Mouse (Mus musculus): ENCODE data around the gene Mlec. TPM values are rescaled to one million over a fixed set of nuclear protein-coding genes. Genes with fewer than 3 reads are reported as not detected.

Mlec gene
- total and polyA plus RNA-seq, 2 experiments from 2014 or later, result 15.7 to 58.6 TPM

DNA sequence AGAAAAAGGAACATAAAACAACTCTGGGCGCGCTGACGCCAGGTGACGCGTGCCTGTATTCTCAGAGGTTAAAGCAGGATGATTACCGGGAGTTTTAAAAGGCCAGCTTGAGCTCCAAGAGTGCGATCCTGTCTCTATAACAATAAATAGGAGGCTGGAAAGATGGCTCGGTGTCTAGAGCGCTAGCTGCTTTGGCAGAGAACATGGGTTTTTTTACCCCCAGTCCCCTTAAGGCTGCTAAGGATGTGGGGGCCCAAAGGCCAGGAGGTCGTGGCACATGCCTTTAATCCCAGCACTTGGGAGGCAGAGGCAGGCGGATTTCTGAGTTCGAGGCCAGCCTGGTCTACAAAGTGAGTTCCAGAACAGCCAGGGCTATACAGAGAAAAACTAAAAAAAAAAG is 1.2 kb upstream of the Mlec start:
- ATAC-seq (no peak), DNase-seq (no peak)
- peaks cover 17% of the 10 kb centered on the region for H3K4me1 ChIP-seq (ENCODE audit: insufficient read depth)
- 28% methylated on average over 12 of the region's 12 CpGs for WGBS
- no peak for TF ChIP-seq CTCF (IDR thresholded peaks at IDR 0.05; ENCODE audit: low read depth)
- peak overlapping the region; percentile 94 for H3K4me2 ChIP-seq (ENCODE audit: low read depth)
- no peaks in the 10 kb centered on the region for H3K9me3 ChIP-seq (ENCODE audit: low read length)
- no peaks in the 10 kb centered on the region for H3K27me3 ChIP-seq (ENCODE audit: insufficient read depth, low read length)
- H3K27ac ChIP-seq (ENCODE audit: low read depth, low read length), result peak overlapping the region; percentile 99
- no peaks in the 10 kb centered on the region for H3K36me3 ChIP-seq (ENCODE audit: insufficient read depth)
- peak overlapping the region; percentile 79 for H3K9ac ChIP-seq
- H3K4me3 ChIP-seq (ENCODE audit: low read depth, low read length), result peak overlapping the region; percentile 73

DNA sequence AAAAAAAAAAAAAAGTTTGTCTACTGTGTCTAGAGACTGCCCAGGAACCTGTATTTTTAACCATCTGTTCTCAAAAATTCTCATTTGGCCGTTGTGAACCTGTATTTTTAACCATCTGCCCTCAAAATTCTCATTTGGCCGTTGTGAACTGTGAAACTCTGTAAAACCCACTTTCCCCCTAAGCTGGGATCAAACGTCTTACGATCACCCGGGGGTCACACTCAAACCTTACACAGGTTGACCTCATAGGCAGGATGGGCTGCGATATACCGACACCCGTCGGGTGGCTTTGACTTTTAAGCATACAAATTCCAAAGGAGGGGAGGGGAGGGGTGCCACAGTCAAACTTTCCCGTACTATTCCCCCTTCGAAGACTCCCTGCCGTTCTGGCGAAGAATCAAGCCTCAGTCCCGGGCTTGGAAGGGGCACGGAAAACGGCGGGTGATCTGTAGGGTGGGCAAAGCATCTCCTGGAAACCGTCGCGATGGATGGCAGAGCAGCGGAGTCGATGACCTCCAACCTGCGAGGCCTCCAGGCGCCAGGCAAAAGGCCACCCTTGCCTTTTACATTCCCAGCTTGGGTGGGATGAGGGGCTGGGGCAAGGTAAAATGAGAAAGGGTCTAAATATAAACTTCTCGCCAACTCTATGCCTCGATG is 918 bp downstream of the Mlec start:
- Histone ChIP-seq H3K27me3 (ENCODE audit: insufficient read depth, low read length) (no peaks in the 10 kb centered on the region), H3K4me3 (ENCODE audit: low read depth, low read length) (peak overlapping the region; percentile 73), H3K9ac (peak overlapping the region; percentile 79), H3K27ac (ENCODE audit: low read depth, low read length) (peak overlapping the region; percentile 99), H3K36me3 (ENCODE audit: insufficient read depth) (no peaks in the 10 kb centered on the region), H3K4me1 (ENCODE audit: insufficient read depth) (peaks cover 17% of the 10 kb centered on the region), H3K9me3 (ENCODE audit: low read length) (no peaks in the 10 kb centered on the region), H3K4me2 (ENCODE audit: low read depth) (peak overlapping the region; percentile 94)
- ATAC-seq (no peak), DNase-seq (no peak)
- 1% methylated on average over 26 of the region's 26 CpGs for WGBS
- no peak for TF ChIP-seq CTCF (IDR thresholded peaks at IDR 0.05; ENCODE audit: low read depth)

DNA sequence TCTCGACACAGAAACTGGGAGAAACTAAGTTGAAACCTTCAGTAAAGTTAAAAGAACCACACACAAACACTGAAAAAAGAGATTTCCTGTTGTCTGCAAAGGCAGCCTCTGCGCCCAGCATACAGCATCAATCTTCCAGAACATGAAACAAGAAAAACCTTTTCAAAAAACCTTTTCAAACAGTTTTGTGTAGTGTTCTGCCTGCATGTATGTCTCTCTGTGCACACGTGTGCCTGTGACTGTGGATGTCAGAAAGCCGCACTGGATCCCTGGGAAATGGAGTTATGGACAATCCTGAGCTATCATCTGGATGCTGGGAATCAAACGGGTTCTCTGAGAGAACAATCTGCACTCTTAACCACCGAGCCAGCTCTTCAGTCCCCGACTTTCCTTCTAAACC is 1.6 kb downstream of the Mlec start:
- ATAC-seq (no peak), DNase-seq (no peak)
- H3K9me3 ChIP-seq (ENCODE audit: low read length), result no peaks in the 10 kb centered on the region
- H3K36me3 ChIP-seq (ENCODE audit: insufficient read depth), result no peaks in the 10 kb centered on the region
- H3K9ac ChIP-seq, result 0 out of 2 replicates have a peak overlapping the region, but pooled peaks have one; percentile 79
- no peak overlapping the region for H3K27ac ChIP-seq (ENCODE audit: low read depth, low read length)
- H3K27me3 ChIP-seq (ENCODE audit: insufficient read depth, low read length), result no peaks in the 10 kb centered on the region
- WGBS, result 61% methylated on average over 7 of the region's 7 CpGs
- H3K4me3 ChIP-seq (ENCODE audit: low read depth, low read length), result no peak overlapping the region; the same call in 1 of the 2 replicates
- TF ChIP-seq CTCF (IDR thresholded peaks at IDR 0.05; ENCODE audit: low read depth), result no peak
- peaks cover 17% of the 10 kb centered on the region for H3K4me1 ChIP-seq (ENCODE audit: insufficient read depth)
- H3K4me2 ChIP-seq (ENCODE audit: low read depth), result peak overlapping the region; percentile 94

DNA sequence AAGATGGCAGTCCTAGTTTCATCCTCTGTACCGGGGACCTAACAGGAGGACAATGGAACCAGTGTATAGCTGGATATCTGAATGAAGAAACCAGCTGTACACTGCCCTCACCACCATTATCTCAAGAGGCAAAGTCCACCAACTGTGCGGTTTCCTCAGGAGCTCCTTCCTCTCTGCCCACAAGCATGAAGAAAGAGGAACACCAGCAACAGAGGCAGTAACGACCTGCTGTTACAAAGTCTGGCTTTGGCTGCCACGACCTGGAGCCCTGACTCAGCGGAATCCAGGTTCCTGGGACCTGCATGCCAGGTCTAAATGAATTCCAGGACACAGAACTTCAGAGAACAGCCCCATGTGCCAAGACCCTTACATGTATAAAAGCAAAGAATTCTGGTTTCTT is 2.1 kb downstream of the Mlec start:
- H3K27ac ChIP-seq (ENCODE audit: low read depth, low read length), result no peak overlapping the region
- 0 out of 2 replicates have a peak, but pooled peaks cover under 1% of the 10 kb centered on the region for H3K36me3 ChIP-seq (ENCODE audit: insufficient read depth)
- H3K27me3 ChIP-seq (ENCODE audit: insufficient read depth, low read length), result no peaks in the 10 kb centered on the region
- no peak overlapping the region for H3K9ac ChIP-seq
- 36% methylated on average over 5 of the region's 5 CpGs for WGBS
- DNase-seq (no peak), ATAC-seq (no peak)
- H3K4me1 ChIP-seq (ENCODE audit: insufficient read depth), result peaks cover 17% of the 10 kb centered on the region
- H3K9me3 ChIP-seq (ENCODE audit: low read length), result no peaks in the 10 kb centered on the region
- H3K4me2 ChIP-seq (ENCODE audit: low read depth), result peak overlapping the region; percentile 94
- no peak for TF ChIP-seq CTCF (IDR thresholded peaks at IDR 0.05; ENCODE audit: low read depth)
- no peak overlapping the region for H3K4me3 ChIP-seq (ENCODE audit: low read depth, low read length)

DNA sequence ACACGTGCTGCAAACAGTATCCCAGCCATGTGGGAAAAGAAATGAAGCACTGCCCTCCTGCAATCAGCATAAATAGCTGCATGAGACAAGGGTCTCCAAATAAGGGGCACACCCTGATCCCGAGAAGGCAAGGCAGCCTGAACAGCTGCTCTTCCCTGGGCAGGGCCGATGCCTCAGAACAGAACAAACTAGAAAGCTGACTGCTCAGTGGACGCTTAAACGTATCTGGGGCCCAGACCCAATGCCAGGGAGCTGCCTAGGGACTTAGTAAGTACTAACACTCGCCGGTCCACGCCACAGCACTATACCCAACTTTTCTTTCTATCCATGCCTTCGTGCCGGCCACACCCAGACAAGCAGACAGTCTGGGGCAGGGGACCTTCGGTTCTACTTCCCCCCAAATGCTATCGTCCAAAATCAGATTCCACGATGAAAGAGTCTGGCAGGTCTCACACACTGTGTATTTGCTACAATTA is 2.8 kb downstream of the Mlec start:
- peaks cover 17% of the 10 kb centered on the region for H3K4me1 ChIP-seq (ENCODE audit: insufficient read depth)

DNA sequence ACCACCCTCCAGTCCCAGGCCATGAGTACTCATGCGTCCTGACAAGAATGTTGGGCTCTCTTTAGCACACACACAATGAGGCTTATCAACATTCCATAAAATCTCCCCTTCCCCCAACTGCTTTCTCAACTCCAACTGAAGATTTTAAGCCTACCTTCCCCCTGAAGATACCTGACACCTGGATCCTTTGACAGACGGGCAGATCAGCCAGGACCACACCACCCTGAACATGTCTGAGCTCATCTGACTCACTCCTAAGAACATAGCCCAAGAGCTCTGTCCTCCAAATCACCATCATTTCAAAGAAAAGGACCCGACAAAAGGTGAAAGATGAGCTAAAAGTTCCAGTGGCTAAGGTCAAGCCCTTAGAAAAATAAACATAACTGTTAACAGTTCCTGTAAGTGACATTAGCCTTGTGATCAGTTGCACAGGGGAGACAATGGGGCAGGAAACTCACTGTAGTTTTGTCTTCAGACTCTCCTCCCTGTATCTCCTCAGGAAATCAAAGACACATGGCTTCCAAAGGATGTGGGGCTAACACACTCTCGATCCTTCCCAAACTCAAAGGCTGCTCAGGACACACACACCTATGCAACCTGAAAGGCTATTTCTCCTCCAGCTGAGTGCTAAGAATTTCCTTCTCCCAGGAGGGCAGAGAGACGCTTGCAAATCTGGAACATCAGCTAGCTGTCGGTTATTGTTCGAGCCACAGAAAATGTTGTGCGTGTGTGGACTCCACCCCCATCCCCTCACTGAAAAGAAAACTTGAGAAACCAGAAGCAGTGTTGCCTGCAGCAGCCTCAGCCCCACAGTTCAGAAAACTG is 5.6 kb downstream of the Mlec start:
- 70% methylated on average over 8 of the region's 8 CpGs for WGBS
- no peak for ATAC-seq
- no peak overlapping the region for H3K4me3 ChIP-seq (ENCODE audit: low read depth, low read length)

More for the DNA sequence above, 2.8 kb downstream of the Mlec start:
- H3K4me2 ChIP-seq (ENCODE audit: low read depth), result peak overlapping the region; percentile 94
- WGBS, result 71% methylated on average over 13 of the region's 13 CpGs
- H3K9ac ChIP-seq, result no peak overlapping the region
- TF ChIP-seq CTCF (IDR thresholded peaks at IDR 0.05; ENCODE audit: low read depth), result no peak
- ATAC-seq (no peak), DNase-seq (no peak)
- no peak overlapping the region for H3K27ac ChIP-seq (ENCODE audit: low read depth, low read length)
- H3K9me3 ChIP-seq (ENCODE audit: low read length), result no peaks in the 10 kb centered on the region
- no peaks in the 10 kb centered on the region for H3K27me3 ChIP-seq (ENCODE audit: insufficient read depth, low read length)
- H3K36me3 ChIP-seq (ENCODE audit: insufficient read depth), result peaks cover 6% of the 10 kb centered on the region
- H3K4me3 ChIP-seq (ENCODE audit: low read depth, low read length), result no peak overlapping the region

DNA sequence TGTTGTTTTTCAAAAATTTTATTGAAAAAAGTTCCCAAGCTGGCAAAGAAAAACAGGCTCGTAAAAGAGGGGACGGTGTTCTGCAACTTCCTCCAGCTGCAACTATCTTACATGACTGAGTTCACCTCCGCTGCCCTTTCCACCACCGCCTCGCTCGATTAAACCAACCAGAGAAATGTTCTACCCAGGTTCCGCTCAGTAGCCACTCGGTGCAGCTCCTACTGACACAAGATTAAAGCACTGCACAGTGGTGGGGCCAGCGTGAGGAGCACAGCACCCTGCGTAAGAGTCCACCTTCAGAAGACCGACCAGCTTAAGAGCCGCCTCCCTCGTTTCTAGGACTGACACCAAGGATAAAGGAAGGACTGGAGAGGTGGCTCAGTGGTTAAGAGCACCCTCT is 6.5 kb downstream of the Mlec start:
- Histone ChIP-seq H3K27ac (ENCODE audit: low read depth, low read length) (no peak overlapping the region), H3K4me2 (ENCODE audit: low read depth) (no peak overlapping the region), H3K4me1 (ENCODE audit: insufficient read depth) (peaks cover 16% of the 10 kb centered on the region), H3K36me3 (ENCODE audit: insufficient read depth) (peaks cover 38% of the 10 kb centered on the region), H3K9ac (no peak overlapping the region), H3K9me3 (ENCODE audit: low read length) (no peaks in the 10 kb centered on the region), H3K4me3 (ENCODE audit: low read depth, low read length) (no peak overlapping the region), H3K27me3 (ENCODE audit: insufficient read depth, low read length) (no peaks in the 10 kb centered on the region)
- no peak for TF ChIP-seq CTCF (IDR thresholded peaks at IDR 0.05; ENCODE audit: low read depth)
- 88% methylated on average over 13 of the region's 13 CpGs for WGBS
- no peak for DNase-seq
- no peak for ATAC-seq

More for the DNA sequence above, 5.6 kb downstream of the Mlec start:
- Histone ChIP-seq H3K4me1 (ENCODE audit: insufficient read depth) (peaks cover 17% of the 10 kb centered on the region), H3K4me2 (ENCODE audit: low read depth) (no peak overlapping the region), H3K9ac (no peak overlapping the region), H3K27ac (ENCODE audit: low read depth, low read length) (no peak overlapping the region), H3K9me3 (ENCODE audit: low read length) (no peaks in the 10 kb centered on the region), H3K36me3 (ENCODE audit: insufficient read depth) (peaks cover 30% of the 10 kb centered on the region), H3K27me3 (ENCODE audit: insufficient read depth, low read length) (no peaks in the 10 kb centered on the region)
- TF ChIP-seq CTCF (IDR thresholded peaks at IDR 0.05; ENCODE audit: low read depth), result no peak
- no peak for DNase-seq

Measured in forebrain, postnatal 0 days (tissue).